Mouse (Mus musculus) stomach, postnatal 0 days (tissue): Measurements from ENCODE around the gene Kif3a. TPM values are rescaled to one million over a fixed set of nuclear protein-coding genes. Genes with fewer than 3 reads are reported as not detected.

Source experiments
- ATAC-seq: fragments of 200-750 bp; cut with Nextera tagmentation; 2 replicates; pipeline ENCODE4 v1.8.0; 2017; ENCODE audit not compliant: low FRiP score, low TSS enrichment
- DNase-seq: peaks from one replicate; pipeline ENCODE4 v3.0.0-alpha.2; 2016; ENCODE audit warnings: low spot score
- H3K27ac ChIP-seq: fragments of 300-500 bp; sonication (generic); replicated peaks from 2 replicates; pipeline ENCODE4 v1.5.1; 2014; ENCODE audit warnings: mild to moderate bottlenecking, control low read depth
- H3K27me3 ChIP-seq: fragments of 300-500 bp; sonication (generic); 2 replicates; pipeline ENCODE4 v1.6.1; 2014; ENCODE audit warnings: low read length; ENCODE audit not compliant: control insufficient read depth, insufficient read depth
- H3K36me3 ChIP-seq: fragments of 300-500 bp; sonication (generic); 2 replicates; pipeline ENCODE4 v1.6.1; 2014; ENCODE audit warnings: low read length, mixed read lengths; ENCODE audit not compliant: control insufficient read depth, insufficient read depth
- H3K4me1 ChIP-seq: fragments of 300-500 bp; sonication (generic); replicated peaks from 2 replicates; pipeline ENCODE4 v1.6.1; 2014; ENCODE audit warnings: antibody characterized with exemption; ENCODE audit not compliant: control insufficient read depth, insufficient read depth
- H3K4me2 ChIP-seq: fragments of 300-500 bp; sonication (generic); replicated peaks from 2 replicates; pipeline ENCODE4 v1.6.1; 2014; ENCODE audit warnings: low read depth, mild to moderate bottlenecking, control low read depth, moderate library complexity
- H3K4me3 ChIP-seq: fragments of 300-500 bp; sonication (generic); 2 replicates; pipeline ENCODE4 v1.5.1; 2014; ENCODE audit warnings: low read depth, low read length, control low read depth
- H3K9ac ChIP-seq: fragments of 300-500 bp; sonication (generic); 2 replicates; pipeline ENCODE4 v1.6.1; 2014; ENCODE audit warnings: mild to moderate bottlenecking, low read length, control low read depth, mixed read lengths
- H3K9me3 ChIP-seq: fragments of 300-500 bp; sonication (generic); 2 replicates; pipeline ENCODE4 v1.6.1; 2016; ENCODE audit warnings: low read length; ENCODE audit not compliant: control insufficient read depth
- CTCF ChIP-seq: IDR thresholded peaks from 2 replicates; pipeline ENCODE4 v1.5.1; 2016; ENCODE audit warnings: antibody characterized with exemption, low read depth, mild to moderate bottlenecking, moderate library complexity
- EP300 ChIP-seq: optimal IDR thresholded peaks from 2 replicates; pipeline ENCODE3; 2016; ENCODE audit warnings: antibody characterized with exemption
- WGBS: fragments of 180-500 bp; shearing (Covaris S2); extraction: QIAGEN DNeasy Blood & Tissue Kit; methylation state at CpG from one replicate; pipeline ENCODE4 v1.1.7; 2014; 5-methylcytosine and 5-hydroxymethylcytosine counted together
- polyA plus RNA-seq: library from polyadenylated mRNA; unstranded; fragments of >200 nt; fragmentation: Nextera tagmentation; extraction: Ambion mirVana; gene quantifications from 2 replicates; pipeline ENCODE4 v1.2.1, GENCODE M21; 2015

Gene Kif3a
- polyA plus RNA-seq, 1 experiment from 2014 or later = 25.3 TPM

GRCm38 (mm10) chr11:53609672-53610071, 42.5 kb downstream of the Kif3a start:
- H3K4me1 ChIP-seq = no peaks in the 10 kb centered on the region
- no peaks in the 10 kb centered on the region for H3K27me3 ChIP-seq
- H3K27ac ChIP-seq = no peak overlapping the region
- 82% methylated on average over 3 of the region's 3 CpGs for WGBS
- H3K9ac ChIP-seq = no peak overlapping the region
- no peak overlapping the region for H3K4me3 ChIP-seq
- ATAC-seq (no peak), DNase-seq (no peak)
- no peak for TF ChIP-seq EP300
- no peak for TF ChIP-seq CTCF
- no peak overlapping the region for H3K4me2 ChIP-seq
- H3K36me3 ChIP-seq = no peaks in the 10 kb centered on the region
- H3K9me3 ChIP-seq = no peaks in the 10 kb centered on the region

DNA sequence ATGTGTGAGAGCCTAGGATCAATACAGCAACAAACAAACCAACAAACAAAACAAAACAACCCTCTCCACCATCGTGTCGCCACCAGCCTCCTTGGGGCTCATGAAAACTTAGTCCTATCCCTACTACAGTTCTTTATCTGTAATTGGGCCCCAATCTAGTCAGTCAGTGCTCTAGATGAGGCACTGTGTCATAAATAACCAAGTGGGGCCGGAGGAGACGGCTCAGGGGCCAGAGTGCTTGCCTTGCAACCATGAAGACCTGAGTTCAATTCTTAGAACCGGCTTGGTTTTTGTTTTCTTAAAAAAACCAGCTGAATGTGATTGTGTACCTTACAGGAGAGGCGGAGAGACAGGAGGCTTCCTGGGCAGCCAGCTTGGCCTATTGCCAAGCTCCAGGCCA, 48.0 kb downstream of the Kif3a start:
- Histone ChIP-seq H3K27me3 (no peaks in the 10 kb centered on the region), H3K4me2 (no peak overlapping the region), H3K4me1 (no peaks in the 10 kb centered on the region), H3K27ac (no peak overlapping the region), H3K4me3 (no peak overlapping the region), H3K9me3 (no peaks in the 10 kb centered on the region), H3K36me3 (no peaks in the 10 kb centered on the region), H3K9ac (no peak overlapping the region)
- TF ChIP-seq CTCF = no peak
- no peak for TF ChIP-seq EP300
- WGBS = 55% methylated on average over 6 of the region's 6 CpGs
- DNase-seq = no peak
- ATAC-seq = no peak

DNA sequence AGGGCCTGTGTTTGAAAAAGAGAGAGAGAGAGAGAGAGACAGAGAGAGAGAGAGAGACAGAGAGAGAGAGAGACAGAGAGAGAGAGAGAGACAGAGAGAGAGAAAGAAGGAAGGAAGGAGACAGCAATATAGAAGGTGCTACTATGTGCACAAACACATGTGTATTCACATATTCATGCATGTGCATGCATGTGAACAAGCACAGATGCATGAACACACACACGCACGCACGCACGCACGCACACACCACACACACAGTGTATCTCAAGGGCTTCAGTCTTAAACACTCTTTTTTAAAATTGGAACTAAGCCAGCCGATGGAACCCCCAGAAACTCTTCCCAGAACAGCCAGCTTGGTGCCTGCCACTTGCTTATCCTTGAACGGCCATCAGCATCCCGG, 48.4 kb downstream of the Kif3a start:
- H3K4me2 ChIP-seq = no peak overlapping the region
- H3K36me3 ChIP-seq = no peaks in the 10 kb centered on the region
- no peak overlapping the region for H3K27ac ChIP-seq
- no peaks in the 10 kb centered on the region for H3K9me3 ChIP-seq
- no peak overlapping the region for H3K9ac ChIP-seq
- H3K4me1 ChIP-seq = no peaks in the 10 kb centered on the region
- WGBS = 94% methylated on average over 8 of the region's 8 CpGs
- DNase-seq = no peak
- no peaks in the 10 kb centered on the region for H3K27me3 ChIP-seq
- no peak overlapping the region for H3K4me3 ChIP-seq
- no peak for TF ChIP-seq EP300
- no peak for TF ChIP-seq CTCF
- no peak for ATAC-seq

- H3K9me3 ChIP-seq = no peaks in the 10 kb centered on the region
- 62% methylated on average over 8 of the region's 8 CpGs for WGBS
- H3K4me2 ChIP-seq = no peak overlapping the region
- no peaks in the 10 kb centered on the region for H3K27me3 ChIP-seq
- no peak overlapping the region for H3K9ac ChIP-seq
- no peaks in the 10 kb centered on the region for H3K4me1 ChIP-seq
- DNase-seq = no peak
- no peak overlapping the region for H3K27ac ChIP-seq
- ATAC-seq = no peak
- no peaks in the 10 kb centered on the region for H3K36me3 ChIP-seq
- TF ChIP-seq CTCF = no peak
- no peak for TF ChIP-seq EP300
- no peak overlapping the region for H3K4me3 ChIP-seq
These were observed 49.8 kb downstream of the Kif3a start for GRCm38 (mm10) chr11:53616748-53617558.

DNA sequence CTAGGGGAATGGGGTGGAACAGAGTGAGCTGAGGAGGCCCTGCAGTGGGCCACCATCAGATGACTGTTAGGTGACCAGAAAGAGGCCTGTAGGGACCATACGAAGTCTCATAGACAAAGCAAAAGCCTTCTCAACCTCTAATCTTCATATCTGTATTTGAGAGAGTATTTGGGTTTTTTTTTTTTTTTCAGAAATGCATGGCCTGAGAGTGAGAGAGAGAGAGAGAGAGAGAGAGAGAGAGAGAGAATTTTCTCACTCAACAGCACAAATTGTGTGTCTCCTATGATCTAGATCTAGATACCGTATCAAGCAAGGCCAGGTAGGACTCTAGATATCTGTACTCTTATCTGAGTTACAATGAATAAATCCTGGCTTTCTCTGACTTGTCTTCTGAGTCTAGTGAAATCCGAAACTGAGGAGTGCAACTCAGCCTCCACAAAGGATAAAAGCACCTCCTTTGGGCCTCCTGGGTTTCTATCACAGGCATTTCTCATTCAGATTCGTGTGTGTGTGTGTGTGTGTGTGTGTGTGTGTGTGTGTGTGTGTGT, 50.5 kb downstream of the Kif3a start:
- 60% methylated on average over 4 of the region's 4 CpGs for WGBS
- Histone ChIP-seq H3K9ac (no peak overlapping the region), H3K4me3 (no peak overlapping the region), H3K9me3 (no peaks in the 10 kb centered on the region), H3K36me3 (no peaks in the 10 kb centered on the region), H3K4me1 (no peaks in the 10 kb centered on the region), H3K27ac (no peak overlapping the region), H3K27me3 (no peaks in the 10 kb centered on the region), H3K4me2 (no peak overlapping the region)
- TF ChIP-seq EP300 = no peak
- no peak for TF ChIP-seq CTCF
- DNase-seq = no peak
- ATAC-seq = no peak

DNA sequence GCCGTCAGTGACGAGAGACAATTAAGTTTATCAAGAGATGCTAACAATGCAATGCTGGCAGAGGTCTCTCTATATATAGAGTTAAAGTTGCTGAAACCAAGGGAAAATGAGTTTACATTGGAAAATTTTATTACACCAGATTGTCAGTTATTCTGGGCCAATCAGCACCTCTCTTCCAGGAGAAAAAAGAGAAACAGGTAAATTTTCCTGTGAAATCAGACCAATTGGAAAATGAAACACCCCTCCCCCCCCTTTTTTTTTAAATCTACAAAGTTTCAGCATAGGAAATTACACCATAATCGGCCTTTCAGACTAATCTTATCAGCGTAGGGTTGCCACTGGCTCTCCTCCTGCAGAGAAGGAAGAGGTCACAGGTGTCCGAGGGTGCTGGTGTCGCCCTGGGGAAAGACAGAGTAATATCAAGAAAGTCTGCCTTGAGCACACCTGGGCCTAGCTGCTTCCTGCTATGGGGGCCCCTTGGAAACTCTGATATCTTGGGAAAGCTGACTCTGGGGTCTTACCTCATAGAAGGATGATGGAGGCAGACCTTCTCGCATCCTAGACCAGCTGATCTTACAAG, 51.5 kb downstream of the Kif3a start, which contains the start of gene Il4:
Gene Il4 (minus strand): TSS at position 51 of the 580 bp plus-strand sequence.
- H3K27me3 ChIP-seq = no peaks in the 10 kb centered on the region
- no peak for ATAC-seq
- 76% methylated on average over 7 of the region's 7 CpGs for WGBS

More for the DNA sequence above, 51.5 kb downstream of the Kif3a start, which contains the start of gene Il4:
- Histone ChIP-seq H3K9me3 (no peaks in the 10 kb centered on the region), H3K9ac (no peak within 1 kb of the TSS), H3K4me2 (no peak within 1 kb of the TSS), H3K36me3 (no peaks in the 10 kb centered on the region), H3K4me3 (no peak within 1 kb of the TSS), H3K27ac (no peak within 1 kb of the TSS), H3K4me1 (no peaks in the 10 kb centered on the region)
- TF ChIP-seq CTCF = no peak
- DNase-seq = no peak
